Mouse (Mus musculus): ENCODE data around the gene Gstm1.
"Not testable (repeated sequence)": the region's sequence is repeated elsewhere in the genome, so short reads cannot be mapped to it uniquely, and the experiment has no call there.

The Gstm1 gene

DNA sequence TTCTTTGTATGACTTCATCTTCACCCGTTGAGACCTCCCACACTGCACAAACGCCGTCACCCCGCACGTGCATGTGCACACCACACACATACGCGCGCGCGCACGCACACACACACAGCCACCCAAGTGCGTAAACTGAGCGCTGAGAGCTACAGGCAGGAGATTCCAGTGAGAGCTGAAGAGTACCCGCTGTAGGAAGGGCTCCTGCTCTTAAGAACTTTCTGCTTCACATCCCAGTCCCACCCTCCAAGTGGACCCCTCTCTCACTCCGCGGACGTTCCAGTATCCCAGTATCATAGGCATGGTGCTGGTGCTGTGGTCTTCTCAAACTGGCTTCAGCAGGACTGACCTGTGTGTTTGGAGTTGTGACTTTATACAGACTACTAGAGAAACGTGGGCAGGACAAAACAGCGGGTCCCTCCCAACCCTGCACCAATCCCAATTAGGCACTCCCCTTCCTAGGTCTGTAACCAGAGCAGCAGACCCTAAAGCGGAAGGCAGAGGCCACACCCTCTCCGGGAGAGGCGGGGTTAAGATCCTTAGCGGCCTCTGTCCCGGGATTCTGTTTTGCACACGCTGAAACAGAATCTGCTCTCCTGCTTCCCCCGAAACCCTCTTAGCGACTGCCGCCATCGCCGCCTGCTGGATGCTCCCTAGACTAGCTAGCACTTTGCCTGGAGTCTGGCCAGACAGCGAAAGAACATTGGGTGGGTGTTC lies at the start of gene Gstm1:
Gene Gstm1, minus strand, starts transcription at position 501 of the 717 bp plus-strand sequence.
- DNase-seq (ENCODE audit: low spot score in 2 of 2): peak; percentile 73 to 76

DNA sequence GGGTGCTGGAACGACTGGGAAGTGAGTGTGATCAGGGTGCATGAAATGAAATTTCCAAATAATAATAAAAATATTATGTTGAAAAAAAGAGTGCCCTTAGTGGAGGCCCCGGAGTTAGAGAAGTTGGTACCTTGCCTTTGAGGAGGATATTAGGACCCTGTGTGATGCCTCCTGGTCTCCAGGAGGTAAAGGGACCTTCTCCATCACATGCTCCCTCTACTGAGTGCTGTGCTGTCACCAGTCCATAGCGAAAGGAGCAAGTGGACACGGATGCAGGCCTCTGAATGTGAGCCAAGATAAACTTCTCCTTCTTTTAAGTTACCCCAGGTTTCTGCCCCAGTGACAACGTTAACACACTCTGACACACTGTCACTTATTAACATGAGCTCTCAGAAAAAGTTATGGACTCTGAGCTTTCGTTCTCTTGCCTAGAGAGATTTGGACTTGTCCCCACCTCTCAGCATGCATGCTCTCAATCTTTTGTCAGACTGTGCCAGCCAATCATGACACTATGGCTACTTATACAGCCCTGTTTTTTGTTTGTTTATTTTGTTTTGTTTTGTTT lies 49.7 kb upstream of the Gstm1 start:
- DNase-seq (ENCODE audit: low spot score in 2 of 2): no peak

DNA sequence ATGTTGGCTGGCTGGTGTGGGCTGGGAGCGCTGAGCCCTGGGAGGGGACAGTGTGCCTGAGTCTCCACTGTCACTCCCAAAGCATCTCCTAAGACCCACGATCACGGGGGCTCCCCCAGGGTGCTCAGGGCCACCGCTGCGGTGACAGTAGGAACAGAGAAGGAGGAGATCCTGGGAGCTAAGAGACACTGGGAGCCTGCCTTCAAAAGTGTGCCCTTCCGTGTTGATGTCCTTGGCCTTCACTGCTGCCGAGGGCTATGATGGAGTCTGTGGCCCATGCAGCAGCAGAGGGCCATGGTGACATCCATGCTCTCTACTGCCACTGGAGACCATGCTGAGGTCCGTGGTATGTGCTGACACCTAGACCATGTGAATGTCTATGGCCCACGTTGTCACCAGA lies 47.8 kb upstream of the Gstm1 start:
- no peak for DNase-seq (ENCODE audit: low spot score in 2 of 2)

DNA sequence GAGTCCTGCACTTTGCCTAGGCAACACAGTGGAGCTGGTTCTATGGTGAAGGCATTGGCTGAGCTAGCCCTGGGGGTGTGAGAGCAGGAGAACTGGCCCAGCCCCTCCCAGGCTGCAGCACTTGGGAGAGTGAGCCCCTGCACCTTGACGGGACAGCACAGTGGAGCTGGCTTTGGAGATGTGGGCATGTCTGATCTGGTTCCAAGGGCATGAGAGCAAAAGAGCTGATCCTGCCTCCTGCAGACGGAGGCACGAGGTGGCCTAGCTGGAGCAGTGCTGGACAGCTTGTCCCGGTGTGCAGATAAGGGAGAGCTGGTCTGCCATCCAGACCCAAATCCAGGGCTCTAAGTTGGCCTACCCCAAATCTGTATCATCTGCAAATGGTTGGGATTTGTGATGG lies 46.9 kb upstream of the Gstm1 start:
- no peak for DNase-seq (ENCODE audit: low spot score in 2 of 2)

DNA sequence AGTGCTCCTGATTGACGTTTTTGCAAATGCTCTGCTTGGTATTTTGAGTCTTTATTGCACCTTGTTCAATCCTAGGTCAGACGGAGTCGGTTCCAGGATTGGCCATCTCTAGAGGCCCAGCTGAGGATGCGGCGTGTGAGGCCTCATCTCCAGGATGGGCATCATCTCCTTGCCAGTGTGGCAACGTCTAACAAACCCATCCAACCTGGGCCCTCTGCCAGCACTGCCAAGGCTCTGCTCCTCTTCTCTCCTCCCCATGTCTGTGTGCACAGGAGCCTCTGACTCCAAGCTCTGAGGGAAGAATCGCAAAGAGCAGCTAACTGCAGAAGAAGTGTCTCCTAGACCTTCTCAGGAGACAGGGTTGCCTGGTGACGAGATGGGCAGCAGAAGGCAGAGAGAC lies 44.9 kb upstream of the Gstm1 start:
- no peak for DNase-seq (ENCODE audit: low spot score in 2 of 2)

DNA sequence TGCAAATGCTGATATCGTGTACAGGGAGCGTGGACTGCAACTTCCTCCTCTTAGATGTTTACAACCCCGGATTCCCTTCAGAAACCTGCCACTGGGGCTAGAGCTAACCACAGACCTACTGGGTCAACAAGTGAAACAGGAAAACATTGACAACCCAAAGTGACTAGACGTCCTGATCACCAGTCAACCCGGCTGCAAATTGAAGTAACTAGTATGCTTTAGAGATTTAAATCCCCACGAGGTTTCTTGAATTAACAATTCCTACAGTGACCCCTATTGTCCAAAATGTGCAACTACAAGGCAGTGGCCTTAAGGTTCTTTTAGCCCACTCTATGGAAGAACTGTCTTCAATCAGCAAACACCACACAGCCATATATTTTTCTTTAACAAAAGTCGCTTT lies 43.6 kb upstream of the Gstm1 start:
- DNase-seq (ENCODE audit: low spot score in 2 of 2): peak in 1 of 2 experiments; percentile 63

DNA sequence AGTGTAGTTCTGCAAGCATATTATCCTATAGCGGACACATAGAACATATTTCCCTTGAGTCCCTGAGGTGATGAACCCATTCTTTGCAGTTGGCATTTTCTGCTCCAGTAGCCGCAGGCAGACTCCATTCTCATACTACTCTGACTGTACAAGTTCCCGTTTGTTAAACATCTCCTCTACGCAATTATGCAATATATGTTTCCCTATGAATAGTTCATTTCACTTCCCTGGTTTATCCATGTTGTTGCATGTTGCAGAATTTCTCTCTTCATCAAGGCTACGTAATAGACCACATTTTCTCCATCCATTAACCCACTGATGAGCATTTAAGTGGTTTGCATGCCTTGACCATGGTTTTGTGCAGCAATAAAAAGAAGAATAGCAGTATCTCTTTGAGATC lies 32.7 kb upstream of the Gstm1 start:
- no peak for DNase-seq (ENCODE audit: low spot score in 2 of 2)

DNA sequence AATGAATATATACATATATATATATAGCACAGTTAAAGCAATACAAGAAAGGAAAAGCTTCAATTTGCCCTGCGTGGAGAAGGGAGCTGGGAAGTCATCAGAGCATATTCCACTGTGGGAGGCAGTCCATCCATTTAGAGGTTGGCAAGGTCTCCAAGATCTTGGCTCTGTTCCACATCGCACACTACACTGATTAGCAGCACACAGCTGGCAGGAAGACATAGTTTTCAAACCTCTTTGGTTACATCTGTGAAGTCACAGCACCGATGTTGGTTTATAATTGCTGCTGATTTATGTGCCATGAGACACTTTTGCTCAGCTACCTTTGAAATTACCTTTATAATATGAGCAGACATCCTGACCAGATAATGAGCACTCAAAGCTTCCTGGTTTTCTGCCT lies 30.5 kb upstream of the Gstm1 start:
- DNase-seq (ENCODE audit: low spot score in 2 of 2): no peak

DNA sequence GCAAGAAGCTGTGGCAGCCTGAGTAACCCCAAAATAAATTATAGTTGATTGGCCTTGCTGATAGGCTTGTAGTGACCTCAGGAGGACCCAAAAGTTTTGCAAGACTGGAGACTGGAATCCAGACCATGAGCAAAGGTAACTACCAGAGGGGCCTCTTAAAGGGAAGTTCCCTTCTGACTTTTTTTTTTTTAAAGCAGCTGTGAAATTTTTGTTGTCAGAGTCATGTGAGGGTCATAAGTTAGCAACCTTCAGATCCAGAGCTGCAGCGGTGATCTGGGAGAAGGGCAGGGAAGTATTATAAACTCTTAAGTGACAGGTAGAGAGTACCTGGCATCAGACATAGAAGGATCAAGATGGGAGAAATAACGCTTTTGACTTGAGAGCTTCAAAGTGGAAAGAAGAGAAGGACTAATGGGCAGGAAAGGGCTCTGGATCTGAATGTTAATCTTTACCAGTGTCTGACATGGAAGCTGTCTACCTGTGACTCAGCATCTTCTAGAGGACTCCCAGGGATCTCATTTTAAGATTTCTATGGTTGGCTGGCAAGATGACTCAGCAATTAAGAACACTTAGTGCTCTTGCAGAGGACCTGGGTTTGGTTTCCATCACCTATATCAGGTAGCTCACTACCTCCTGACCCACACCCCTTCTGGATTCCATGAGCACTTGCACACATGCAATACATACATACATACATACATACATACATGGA lies 29.3 kb upstream of the Gstm1 start:
- no peak for DNase-seq (ENCODE audit: low spot score in 2 of 2)

DNA sequence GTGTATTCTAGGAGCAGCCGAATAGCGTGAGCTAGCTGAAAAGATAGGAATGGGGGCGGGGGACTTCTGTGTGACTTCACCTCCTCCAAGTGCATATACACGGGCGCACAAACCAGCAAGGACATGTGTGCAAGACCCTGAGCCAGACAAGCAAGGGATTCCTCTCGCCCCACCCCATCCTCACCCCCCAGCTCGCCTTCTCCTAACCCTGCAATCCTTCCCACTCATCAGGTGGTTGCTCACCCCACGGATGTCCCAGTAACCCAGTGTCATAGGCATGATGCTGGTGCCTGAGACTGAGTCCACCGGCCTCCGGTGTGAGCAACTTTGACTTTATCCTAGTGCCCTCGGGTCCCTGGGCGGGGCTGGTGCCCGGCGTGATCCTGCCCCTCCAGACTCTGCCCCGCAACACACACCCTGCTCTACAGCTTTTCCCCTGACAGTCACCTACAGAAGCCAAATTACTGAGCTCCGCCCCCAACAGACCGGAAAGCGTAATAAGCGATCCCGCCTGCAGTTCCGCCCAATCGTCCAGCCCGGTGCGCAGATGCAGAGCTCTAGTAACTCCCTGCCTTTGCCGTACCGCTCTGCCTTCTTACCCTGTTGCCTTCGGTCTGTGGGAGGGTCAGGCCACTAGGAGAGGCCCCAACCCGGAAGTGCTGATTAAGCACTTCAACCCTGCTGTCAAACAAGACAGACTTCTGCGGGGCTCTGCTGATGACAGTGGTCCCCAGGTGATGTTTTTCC lies 26.8 kb upstream of the Gstm1 start, which contains the start of gene Gstm4:
Gene Gstm4, minus strand, starts transcription at position 501 of the 747 bp plus-strand sequence.
- peak; percentile 73 to 75 for DNase-seq (ENCODE audit: low spot score in 2 of 2)

DNA sequence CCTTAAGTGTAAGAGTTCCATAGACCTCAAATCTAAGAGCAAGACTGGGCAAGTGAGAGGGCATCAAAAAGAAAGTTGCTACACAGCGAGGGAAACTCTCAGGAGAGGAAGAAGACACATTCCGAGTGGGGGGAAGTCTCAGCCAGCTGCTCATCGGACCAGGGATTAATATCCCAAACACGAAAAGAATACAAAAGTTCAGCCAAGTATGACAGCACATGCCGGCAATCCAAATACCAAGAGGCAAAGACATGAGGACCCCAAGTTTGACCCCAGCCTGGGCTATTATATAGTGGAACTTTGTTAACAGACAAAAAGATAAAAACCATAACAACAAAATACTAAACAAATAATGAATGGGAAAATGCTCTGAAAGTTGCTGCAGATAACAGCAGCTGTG lies 15.4 kb upstream of the Gstm1 start:
- no peak for DNase-seq (ENCODE audit: low spot score in 2 of 2)

DNA sequence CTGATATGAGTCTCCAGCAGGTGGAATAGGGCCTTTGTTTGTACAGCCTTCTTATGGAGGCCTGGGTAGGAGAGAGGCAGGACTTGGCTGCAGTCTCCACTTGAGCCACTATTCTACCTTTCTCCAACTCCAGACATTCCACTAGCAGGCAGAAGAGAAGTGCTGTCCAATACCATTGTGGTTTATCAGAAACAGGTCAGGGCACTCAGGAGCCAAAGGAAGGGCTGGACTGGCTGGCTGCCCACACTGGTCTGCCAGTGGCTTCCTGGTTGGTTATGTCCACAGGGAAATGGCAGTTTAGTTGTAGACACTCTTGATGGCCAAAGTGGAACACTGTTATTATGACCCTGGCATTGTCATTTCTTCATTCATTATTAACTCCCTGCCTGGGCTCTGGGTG lies 14.3 kb upstream of the Gstm1 start:
- DNase-seq (ENCODE audit: low spot score in 2 of 2): no peak

DNA sequence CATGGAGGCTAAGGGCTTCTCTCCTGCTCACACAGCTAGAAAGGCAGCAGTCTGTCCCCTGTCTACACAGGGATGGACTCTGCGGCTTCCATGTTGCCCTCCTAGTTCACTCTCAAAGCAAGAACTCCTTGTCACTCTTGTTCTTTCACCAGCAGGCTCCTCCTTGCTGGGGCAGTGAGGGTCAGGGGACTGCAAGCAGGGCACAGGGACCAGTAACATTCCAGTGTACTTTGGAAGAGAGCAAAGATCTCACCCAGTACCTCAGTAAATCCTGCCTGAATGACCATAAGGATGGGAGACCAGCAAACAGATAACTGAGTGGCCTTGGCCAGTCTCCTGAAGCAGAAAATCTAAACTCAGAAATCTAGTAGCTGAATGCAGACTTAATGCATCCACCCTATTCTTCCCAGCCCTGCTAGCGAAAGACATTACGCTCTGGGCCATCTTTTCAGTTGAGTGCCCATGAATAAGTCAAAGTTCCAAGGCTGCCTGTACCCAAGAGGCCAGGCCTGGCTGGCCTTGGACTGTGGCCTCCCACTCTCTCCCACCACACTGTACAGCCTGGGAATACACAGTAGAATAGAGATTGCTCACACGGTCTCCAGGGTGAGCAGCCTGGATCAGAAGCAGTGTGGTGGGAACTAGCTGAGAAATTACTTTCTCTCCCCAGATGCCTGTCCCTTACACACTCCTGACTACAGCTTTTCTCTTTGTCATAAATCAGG lies 11.0 kb upstream of the Gstm1 start:
- DNase-seq (ENCODE audit: low spot score in 2 of 2): no peak

DNA sequence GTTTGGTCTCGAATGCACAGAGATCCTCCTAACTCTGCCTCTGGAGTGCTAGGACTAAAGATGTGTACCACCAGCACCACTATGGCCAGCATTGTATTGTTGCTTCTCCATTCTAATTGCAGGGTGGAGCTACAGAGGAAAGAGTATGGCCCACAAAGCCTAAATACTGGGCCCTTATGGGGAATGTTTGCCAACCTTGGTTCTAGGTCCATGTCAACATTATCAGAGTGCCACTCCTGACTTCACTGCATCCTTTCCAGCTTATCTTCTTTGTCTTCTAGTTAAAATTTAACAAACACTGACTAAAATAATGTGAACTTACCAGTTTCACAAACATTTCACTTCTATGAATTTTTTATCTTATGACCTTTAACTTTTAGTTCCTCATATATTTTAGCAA lies 8.8 kb upstream of the Gstm1 start:
- DNase-seq (ENCODE audit: low spot score in 2 of 2): no peak

DNA sequence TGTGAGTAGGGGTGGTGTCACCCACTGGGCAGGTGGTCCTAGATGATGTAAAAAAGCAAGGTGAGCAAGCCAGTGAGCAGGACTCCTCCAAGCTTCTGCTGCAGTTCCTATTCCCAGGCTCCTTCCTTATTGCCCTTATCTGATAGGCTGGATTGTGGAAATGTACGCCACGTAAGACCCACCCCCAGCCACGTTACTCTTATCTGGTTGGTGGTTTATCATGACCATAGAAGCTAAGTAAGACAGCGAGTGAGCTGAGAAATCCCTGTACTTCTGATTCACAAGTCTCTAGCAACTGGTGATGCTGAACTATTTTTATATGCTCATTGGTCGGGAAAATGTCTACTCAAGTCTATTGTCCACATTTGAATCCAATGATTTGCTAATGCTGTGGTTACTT lies 8.3 kb upstream of the Gstm1 start:
- DNase-seq (ENCODE audit: low spot score in 2 of 2): no peak

DNA sequence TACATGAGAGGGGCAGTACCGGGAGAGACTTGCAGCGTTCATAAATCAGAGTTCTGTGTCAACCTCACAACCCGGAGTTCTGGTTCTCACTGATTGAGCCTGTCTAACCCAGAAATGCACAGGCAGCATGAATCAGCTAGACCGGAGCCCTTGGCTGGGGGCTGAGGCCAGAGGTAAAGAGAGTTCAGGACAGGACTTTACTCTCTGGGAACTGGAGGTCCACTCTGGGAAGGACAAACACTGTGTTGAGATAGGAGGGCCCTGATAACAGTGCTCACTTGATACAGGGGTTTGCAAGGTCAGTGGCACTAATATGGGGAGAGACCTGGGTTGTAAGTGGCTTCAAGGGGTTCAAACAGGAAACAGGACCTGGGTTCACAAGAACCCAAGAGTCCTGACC lies 7.5 kb upstream of the Gstm1 start:
- no peak for DNase-seq (ENCODE audit: low spot score in 2 of 2)

DNA sequence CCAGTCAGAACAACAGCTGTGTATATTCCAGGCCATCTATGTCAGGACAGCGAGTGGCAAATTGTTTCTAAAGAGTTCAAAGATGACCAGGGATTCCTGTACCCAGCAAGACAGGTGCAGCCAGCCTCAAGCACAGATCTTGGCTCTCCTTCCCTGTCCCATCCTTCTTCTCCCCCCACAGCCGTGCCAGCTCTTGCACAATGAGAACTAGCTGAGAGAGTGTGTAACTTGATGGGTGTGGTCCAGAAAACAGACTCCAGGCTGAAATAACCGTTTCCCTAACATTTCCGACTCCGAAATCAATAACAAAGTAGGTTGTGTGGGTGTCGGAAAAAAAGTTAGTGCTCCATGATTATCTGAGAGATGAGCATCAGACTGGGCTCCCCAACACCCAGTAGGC lies 4.9 kb upstream of the Gstm1 start:
- DNase-seq (ENCODE audit: low spot score in 2 of 2): no peak

DNA sequence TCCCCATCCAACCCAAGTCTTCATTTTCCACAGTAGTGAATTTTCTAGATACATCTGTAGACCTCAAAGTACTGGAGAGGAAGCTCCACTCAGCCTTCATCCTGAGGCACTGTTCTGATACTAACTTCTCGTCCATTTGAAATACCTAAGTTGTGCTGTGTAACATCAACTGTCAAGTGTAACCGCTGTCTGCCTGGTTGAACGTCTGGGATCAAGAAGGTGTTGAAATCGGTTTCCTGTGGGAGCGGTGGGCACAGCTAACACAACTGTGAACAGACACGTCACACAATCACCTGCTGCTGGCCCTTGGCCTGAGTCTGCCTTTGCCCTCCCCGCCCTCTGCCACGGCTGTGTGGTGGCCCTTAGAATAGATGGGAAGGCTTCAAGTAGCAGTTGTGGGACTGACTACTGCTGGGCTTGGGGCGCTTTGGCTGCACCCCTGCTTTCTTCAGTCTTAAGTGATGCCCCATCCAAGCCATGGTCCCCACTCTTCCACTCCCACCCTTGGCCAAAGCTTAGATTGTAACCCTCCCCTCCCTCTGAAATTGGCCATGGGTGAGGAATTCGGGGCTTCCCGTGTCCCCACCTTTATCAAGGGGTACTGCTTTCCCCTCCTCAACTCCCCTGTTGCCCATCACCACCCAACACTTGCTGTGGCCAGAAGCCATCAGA lies 2.7 kb upstream of the Gstm1 start:
- DNase-seq (ENCODE audit: low spot score in 2 of 2): not testable (repeated sequence)

DNA sequence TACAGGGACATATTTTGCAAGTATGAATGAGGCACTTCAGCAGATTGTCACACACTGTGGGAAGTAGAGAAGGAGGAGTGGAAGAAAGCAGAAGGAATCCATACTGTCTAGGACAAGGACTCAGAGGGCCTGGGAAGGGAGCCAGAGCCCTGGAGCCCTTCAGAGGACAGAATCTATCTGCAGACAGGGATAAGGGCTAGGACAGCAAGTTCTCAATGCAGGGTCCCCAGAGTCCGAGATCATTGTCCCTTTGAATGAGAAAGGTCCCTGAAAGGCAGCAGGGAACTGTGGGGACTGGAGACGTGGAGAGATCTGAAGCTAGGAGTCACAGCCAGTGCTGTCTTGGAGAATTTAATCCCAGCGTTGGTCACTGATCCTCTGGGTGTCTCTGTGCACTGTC lies 1.5 kb upstream of the Gstm1 start:
- DNase-seq (ENCODE audit: low spot score in 2 of 2): not testable (repeated sequence)

DNA sequence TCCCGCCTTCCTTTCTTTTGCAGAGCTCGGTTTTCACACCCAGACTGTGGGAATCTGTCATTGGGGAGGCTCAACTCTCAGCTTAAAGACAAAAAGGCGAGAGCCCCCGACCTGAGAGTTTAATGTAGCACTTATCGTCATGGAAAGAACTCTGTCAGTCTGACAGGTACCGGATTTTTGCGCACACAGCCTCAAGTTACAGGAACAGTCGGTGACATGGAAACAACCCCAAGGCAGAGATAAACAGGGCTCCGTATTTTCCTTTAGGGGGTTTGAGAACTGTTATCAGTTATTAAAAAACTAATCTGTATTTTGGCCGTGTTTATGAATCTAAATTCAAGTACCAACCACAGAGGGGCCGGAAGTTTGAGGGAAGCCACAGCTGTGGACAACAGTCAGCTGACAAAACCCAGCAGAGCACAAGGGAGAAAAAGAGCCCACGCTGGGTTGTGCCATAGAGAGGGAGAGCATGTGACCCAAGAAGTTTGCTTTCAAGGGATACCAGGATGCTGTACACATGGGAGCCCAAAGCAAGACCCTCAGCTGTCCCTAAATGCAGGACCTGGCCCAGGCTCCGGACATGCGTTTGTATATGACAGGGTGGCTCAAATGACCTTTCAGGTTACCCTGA lies 532 bp upstream of the Gstm1 start:
- no peak for DNase-seq (ENCODE audit: low spot score in 2 of 2)

DNA sequence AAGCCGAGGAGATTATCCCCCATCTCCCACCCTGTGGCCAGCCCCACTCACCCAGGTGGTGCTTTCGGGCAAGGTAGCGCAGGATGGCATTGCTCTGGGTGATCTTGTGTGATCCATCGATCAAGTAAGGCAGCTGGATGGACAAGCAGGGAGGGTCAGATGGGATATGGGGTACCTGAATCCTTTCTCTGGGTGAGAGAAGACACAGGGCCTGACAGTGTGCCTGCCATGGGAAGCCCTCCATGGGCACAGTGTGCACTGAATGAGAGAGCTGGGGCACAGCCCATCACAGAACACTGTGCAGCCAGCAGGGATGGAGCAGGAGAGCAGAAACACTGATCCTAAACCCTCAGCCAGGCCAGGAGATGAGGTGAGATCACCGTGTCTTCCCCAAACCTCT lies 1.3 kb downstream of the Gstm1 start:
- not testable (repeated sequence) for DNase-seq (ENCODE audit: low spot score in 2 of 2)

Measured in thymus, postnatal 10 days (tissue).